Mouse (Mus musculus): ENCODE measurements at regions not wholly inside any gene's neighbourhood (a gene's known extent, or its start where the extent isn't known, plus 50 kb on each side); places are given as distances from the start of the nearest gene placed in this dataset.

DNA sequence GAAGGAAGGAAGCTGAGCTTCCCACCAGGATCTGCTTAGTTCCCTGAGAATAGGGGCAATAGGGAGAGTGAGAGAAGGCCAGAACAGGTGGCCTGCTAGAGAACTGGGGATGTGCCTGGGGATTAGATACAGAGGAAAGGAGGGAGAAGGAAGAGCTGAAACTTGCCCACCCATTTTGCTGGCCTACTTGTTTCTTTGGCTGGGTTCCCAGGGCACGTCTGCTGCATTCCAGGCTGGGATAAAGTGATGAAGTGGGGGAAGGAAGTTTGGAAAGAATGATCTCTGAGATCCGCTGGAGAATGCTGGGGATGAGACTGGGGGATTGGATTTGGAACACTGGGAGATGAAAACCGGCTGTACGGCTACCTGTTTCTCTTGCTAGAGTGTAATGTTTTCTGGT lies 272.8 kb upstream of the Cited2 start:
- ATAC-seq (replicated peaks; ENCODE audit: low FRiP score, low TSS enrichment, poor library complexity, severe bottlenecking), result no peak

DNA sequence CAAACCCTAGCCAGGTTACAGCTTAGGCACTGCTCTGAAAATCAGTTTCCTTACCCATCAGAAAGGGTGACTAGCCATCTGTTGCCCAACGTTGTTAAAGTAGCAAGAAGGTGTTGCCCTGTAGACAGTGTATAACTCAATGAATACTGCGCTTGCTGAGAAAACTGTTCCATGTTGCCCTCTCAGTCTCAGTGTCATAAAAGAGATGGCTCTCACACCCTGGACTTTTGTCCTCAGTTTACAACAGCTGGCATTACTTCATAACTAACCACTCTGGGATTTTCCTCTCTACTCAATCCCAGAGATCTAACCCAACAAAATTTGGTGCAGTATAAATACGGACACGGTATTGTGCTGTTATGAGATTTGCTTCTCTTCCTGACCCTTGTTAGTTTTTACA lies 252.1 kb upstream of the Cited2 start:
- no peak for ATAC-seq (replicated peaks; ENCODE audit: low FRiP score, low TSS enrichment, poor library complexity, severe bottlenecking)

DNA sequence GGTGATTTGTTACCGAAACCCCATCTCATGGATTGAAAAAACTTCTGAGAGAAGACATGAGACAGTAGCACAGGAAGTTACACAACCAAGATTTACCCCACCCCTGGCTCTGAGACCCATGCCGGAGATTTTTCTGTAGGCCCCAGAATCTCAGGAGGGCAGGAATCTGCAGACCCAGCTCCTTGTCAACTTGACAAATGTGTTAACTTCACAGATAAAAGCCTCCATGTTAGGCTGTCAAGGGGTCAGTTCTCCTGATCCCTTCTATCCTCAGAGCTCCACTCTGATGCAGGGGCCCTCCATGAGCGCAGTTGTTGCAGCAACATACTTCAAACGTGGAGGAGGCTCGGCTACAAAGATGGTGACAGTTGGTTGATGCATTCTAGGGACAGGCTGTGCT lies 250.5 kb upstream of the Cited2 start:
- no peak for ATAC-seq (replicated peaks; ENCODE audit: low FRiP score, low TSS enrichment, poor library complexity, severe bottlenecking)

DNA sequence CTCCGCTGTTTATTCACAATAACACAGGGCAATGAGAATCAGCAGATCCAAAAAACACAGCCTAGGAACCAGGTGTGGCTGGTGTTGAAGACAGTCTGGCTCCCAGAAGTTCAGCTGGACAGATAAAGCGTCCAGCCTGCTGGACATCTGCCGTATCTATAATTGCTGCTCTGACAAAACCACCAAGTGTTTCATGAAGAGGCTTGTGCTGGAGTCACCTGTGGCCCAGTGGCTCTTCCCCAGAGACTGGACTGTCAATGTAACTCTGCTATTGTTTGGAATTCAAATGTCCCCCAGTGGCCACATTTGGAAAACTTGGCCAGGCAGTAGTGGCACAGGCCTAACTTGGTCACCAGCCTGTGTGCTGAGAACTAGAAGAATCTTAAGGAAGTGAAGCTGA lies 247.0 kb upstream of the Cited2 start:
- ATAC-seq (replicated peaks; ENCODE audit: low FRiP score, low TSS enrichment, poor library complexity, severe bottlenecking), result no peak

DNA sequence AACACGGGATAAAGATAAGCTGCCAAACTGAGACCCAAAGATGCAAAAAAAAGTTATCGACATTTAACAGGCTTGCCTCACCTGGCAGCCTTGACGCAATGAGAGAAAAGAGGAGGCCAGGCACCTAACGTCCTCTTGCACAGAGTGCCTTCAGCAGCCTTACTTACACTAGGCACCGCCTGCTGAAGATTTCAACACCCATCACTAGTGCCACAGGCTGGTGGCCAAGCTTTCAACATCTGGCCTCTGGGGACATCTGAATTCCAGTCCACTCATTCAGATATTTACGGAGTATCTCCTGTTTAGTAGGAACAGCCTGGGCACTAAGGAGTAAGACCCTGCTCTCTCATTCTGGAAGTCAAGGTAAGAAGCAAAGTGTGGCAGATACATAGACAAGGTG lies 246.3 kb upstream of the Cited2 start:
- no peak for ATAC-seq (replicated peaks; ENCODE audit: low FRiP score, low TSS enrichment, poor library complexity, severe bottlenecking)

DNA sequence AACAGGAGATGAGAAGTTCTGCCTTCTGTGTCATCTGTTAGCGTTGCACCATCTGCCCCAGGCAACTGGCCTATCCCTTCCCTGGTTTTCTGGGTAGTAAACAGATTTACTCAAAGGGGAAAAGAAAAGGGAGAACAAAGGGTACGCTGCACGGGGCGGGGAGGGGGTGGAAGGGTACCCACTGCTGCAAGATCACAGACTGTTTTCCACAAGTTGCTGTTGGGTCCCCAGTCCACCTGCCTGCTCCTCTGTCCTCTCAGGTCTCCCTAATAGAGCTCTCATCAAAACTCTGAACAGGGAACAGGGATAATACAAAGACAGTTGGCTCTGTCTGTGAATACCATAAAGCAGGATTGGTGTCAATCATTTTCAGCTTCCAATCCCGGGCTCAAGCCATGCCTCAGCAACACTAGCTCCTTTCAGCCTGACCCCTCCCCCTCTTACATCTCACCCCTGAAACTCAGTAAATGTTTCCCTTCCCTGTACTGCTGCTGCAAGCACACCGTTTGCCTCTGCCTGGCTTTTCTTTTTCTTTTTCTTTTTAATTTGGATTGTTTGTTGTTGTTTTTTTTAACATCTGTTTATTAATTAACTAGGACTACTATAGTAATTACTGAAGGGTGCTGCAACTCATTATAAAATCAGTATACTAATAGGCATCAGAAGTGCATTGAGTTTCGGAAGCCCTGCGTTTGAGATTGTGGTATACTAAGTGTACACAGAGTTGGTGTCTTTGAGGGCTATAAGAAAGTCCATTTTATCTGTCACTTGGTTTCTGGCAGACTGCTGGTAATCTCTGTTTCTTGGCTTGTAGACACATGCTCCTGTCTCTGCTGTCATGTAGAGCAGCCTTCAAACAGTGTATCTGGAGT lies 244.0 kb upstream of the Cited2 start:
- no peak for ATAC-seq (replicated peaks; ENCODE audit: low FRiP score, low TSS enrichment, poor library complexity, severe bottlenecking)

DNA sequence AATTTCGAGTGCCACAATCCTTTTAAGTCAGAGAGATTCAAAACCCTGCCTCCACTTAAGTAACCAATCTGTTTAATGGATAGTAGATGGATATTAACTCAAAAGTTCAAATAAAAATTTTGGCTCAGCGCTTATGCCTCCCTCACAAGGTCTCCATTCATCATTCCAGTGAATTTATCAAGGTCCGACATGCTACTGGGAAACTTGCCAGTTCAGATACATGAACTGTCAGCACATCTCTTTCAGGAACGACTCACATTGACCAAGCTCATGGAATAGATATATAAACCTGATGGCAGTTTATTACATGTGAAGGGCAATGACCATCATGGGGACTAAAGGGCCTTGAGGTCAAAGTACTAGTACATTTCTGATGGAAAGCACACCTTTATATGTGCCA lies 240.3 kb upstream of the Cited2 start:
- ATAC-seq (replicated peaks; ENCODE audit: low FRiP score, low TSS enrichment, poor library complexity, severe bottlenecking), result no peak

DNA sequence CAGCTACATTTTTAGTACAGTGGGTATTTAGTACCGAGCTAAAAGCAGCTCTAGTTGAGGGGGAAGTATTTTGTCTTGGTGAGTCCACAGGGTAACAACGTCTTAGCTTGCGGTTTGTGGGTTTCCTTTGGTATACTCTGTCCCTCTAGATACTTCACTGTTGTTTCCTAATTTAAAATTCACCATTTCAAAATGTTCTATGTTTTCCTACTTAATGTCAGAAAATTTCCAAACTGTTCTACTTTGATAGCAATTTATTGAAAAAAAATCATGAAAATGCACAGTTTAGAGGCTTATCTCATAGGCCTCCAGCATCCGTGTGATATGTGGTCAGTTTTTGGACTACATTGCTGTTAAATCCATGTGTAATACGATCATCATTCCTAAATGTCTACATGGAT lies 238.0 kb upstream of the Cited2 start:
- peak; percentile 82 for ATAC-seq (replicated peaks; ENCODE audit: low FRiP score, low TSS enrichment, poor library complexity, severe bottlenecking)

DNA sequence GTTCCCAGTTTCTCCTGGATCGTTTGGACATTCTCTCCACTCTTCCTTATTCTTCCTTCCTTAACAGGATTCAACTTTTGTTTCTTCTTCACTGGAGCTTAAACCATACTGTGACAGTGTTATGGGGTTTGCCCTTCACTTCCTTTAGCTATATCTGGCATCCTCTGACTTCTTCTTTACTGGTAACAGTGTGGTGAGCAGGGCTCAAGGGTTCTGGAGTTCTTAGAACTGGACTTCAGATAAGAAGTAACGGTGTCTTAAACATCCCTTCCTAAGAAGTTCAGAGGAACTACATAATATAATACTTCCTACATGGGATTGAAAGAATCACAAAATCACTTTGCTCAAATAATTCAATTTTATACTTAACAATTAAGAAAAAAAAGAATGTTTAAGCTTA lies 237.5 kb upstream of the Cited2 start:
- peak; percentile 76 for ATAC-seq (replicated peaks; ENCODE audit: low FRiP score, low TSS enrichment, poor library complexity, severe bottlenecking)

DNA sequence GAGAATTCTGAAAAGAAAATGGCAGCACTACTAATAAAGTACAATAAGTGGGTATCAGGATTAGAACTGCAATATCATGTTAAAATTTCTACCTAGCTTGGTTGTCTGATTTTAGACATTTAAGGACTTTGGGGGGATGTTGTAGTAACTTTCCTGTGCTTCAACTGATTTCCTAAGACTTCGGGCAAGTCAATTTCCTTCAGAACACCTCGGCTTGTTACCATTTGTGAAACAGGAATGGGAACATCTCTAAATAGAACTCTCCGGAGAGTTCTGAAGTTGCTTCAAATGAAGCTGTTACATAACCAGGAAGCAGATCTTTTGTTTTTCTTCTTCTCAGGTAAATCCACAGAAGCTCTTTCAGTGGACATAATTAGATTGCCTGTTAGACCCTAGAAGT lies 237.0 kb upstream of the Cited2 start:
- ATAC-seq (replicated peaks; ENCODE audit: low FRiP score, low TSS enrichment, poor library complexity, severe bottlenecking), result no peak

DNA sequence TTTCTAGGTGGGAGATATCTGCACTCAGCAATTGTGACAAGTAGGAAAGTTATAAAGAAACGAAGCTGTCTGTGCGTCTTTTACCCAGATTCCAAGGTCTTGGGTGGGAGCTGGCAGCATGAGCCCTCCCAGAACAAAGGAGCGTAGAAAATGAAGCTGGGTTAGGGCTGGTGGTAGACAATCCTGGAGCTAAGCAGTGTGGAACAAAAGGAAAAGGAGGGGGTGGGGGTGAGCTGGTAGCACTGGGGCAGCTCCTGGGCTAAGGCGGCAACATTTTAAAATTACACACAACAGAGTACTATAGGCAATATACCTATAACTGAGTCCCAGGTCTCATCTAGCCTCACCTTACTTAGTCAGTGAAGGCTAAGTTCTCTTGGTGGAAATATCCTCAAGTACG lies 235.6 kb upstream of the Cited2 start:
- ATAC-seq (replicated peaks; ENCODE audit: low FRiP score, low TSS enrichment, poor library complexity, severe bottlenecking), result no peak

DNA sequence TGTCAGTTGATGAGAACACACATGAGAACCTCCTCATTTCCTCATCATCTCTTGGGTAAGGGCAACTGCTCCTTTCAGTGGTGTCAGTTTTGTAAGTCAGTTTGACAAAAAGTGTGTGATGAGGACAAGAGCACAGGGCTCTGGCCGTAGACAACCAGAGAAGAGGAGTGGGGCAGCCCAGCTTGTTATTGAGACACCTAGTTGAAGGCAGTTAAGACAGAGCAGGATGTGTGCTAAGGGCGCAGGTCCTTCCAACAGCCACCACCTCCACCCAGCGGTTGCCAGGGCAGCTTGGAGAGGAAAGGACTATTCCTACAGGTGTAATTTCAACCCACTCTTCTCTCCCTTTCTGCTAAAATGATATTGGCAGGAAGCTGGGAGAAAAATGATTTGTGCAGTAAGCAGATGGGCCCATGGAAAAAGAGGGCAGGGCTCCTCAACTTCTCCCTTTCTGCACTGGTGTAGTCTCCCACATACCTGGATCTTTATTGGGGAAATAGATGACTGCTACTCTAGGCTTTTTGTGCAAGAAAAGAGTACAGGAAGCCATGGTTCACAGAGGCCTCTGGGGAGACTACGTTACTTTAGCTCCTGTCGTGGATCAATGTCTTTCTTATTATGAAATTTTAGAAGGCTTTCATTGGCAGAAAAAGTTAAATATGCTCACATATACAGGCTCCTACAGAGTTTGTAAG lies 231.3 kb upstream of the Cited2 start:
- ATAC-seq (replicated peaks; ENCODE audit: low FRiP score, low TSS enrichment, poor library complexity, severe bottlenecking), result no peak

DNA sequence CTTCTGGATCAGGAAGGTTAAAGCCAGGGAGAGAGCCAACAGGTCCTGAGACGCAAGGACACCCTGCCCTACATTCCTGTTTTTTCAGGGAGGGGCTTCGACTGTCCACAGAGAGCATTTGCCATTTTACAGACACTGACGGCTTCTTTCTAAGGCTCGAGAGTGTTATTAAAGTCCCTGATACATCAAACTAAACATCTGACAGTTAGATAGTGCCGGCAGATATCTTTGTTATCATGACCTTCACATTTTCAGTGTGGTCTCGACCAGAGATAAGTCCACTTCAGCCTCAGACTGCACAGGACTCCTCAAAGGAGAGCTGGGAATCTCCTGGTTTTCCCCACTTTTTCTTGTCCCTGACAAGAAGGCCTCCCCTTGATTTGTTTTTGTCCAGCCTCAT lies 229.9 kb upstream of the Cited2 start:
- 0 out of 2 replicates have a peak, but pooled peaks have one; percentile 18 for ATAC-seq (replicated peaks; ENCODE audit: low FRiP score, low TSS enrichment, poor library complexity, severe bottlenecking)

DNA sequence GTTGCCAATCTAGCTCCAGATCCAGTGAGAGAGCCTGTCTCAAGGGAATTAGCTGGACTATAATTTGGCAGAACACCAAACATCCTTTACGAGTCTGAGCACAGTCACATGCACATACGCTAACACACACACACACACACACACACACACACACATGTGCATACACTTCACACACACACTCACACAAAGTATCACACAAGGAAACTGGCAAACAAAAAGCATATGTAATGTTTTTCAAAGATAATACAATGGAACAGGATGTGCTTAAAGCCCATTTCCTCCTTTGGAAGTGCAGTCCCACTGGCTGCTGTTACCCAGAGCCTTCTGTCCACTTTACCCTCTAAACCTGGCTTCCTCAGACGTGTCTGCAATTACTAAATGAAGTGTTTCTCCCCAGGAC lies 226.2 kb upstream of the Cited2 start:
- ATAC-seq (replicated peaks; ENCODE audit: low FRiP score, low TSS enrichment, poor library complexity, severe bottlenecking), result no peak

DNA sequence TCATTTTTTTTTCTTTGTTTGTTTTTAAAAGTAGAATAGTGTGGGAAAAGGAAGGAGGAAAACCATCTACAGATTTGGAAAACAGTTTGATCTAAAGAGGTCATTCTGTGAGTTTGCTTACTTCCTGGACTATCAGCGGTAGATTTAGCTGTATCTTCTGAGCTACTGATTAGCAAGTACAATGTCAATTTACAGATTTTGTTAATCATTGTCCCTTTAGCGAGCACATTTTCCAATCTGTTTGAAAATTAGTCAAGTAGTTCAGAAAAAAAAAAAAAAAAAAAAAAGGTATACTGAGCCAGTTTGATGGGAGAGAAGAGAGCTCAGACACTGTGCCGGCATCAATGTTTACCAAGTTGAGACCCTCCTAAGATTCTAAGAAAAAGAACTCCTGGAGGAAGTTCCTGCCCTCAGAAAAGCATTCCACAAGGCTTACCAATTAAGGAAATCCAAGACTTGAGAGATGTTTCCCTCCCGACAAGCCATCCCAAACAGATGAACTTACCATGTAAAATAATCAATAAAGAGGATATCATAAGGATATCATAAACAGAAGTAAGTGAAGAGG lies 212.3 kb upstream of the Cited2 start:
- ATAC-seq (replicated peaks; ENCODE audit: low FRiP score, low TSS enrichment, poor library complexity, severe bottlenecking), result no peak

DNA sequence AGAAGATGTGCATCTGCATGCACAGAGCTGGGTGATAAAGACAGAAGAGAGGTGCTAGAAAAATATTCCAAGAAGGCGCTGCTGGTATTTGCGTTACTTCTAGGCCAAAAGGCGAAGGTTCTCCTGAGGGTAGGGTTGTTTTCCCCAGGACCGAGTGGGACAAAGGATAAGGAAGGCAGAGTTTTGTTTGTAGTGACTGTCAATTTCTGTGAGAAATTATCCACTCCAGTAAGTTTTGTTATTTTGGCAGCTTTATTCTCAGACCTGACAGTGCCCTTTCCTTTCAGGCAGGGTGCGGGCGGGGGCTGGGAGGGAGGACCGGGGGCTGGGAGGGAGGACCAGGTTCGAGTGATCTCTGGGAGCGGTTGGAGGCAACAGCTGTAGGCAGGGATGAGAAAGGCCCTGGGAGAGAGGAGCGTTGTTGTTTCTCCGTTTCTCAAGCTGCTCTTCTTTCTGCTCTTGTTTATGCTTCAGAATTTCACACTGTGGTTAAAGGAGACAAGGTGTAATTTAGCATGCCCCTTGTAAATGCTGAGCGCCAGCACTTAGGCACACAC lies 211.2 kb upstream of the Cited2 start:
- ATAC-seq (replicated peaks; ENCODE audit: low FRiP score, low TSS enrichment, poor library complexity, severe bottlenecking), result no peak

DNA sequence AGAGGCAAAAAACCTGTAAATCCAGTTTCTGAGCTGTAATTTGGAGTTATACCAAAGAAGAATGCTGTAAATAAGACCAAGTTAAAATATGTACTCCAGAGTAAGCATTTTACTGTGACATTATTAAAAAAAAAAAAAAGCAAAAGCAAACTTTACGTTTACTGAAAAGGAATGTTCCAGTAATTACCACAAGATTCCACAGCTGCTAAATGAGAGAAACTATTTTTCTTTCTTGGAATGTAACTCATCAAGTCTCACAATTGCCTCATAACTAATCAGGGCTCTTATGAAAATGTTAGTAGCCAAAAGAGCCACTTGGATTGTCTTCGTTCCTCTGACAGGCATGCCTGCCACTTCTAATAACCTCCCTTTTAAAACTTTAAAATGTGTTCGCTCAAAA lies 210.5 kb upstream of the Cited2 start:
- ATAC-seq (replicated peaks; ENCODE audit: low FRiP score, low TSS enrichment, poor library complexity, severe bottlenecking), result no peak

DNA sequence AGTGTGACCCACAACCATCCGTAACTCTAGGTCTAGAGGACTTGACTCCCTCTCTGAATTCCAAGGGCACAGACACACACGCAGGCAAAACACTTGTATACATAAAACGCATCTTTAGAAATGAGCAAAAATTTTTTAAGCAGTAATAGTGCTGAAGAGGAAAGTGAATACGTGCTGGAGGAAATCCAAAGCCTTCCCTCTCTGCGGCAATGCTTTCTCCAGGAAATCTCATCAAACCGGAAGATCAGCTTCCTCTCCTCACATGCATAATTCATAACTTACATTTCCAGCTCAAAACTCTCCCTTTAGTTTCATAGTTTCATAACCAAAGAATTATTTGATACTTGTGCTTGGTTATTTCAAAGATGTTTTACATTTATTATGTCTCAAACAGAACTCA lies 209.3 kb upstream of the Cited2 start:
- no peak for ATAC-seq (replicated peaks; ENCODE audit: low FRiP score, low TSS enrichment, poor library complexity, severe bottlenecking)

DNA sequence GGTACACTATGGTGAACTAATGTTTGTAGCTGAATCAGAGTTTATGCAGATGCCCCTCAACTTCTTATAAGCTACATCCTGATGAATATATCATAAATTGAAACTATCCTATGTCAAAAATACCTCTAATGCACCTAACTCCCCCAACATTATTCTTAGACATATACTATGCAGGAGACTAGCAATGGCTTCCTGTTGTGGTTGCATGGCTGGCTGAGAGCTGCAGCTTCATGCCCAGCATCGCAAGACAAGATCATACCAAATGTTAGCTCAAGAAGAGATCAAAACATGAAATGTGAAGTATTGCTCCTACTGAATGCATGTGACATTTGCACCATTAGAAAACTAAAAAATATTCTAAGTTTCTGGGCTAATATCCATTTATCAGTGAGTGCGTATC lies 206.9 kb upstream of the Cited2 start:
- no peak for ATAC-seq (replicated peaks; ENCODE audit: low FRiP score, low TSS enrichment, poor library complexity, severe bottlenecking)

DNA sequence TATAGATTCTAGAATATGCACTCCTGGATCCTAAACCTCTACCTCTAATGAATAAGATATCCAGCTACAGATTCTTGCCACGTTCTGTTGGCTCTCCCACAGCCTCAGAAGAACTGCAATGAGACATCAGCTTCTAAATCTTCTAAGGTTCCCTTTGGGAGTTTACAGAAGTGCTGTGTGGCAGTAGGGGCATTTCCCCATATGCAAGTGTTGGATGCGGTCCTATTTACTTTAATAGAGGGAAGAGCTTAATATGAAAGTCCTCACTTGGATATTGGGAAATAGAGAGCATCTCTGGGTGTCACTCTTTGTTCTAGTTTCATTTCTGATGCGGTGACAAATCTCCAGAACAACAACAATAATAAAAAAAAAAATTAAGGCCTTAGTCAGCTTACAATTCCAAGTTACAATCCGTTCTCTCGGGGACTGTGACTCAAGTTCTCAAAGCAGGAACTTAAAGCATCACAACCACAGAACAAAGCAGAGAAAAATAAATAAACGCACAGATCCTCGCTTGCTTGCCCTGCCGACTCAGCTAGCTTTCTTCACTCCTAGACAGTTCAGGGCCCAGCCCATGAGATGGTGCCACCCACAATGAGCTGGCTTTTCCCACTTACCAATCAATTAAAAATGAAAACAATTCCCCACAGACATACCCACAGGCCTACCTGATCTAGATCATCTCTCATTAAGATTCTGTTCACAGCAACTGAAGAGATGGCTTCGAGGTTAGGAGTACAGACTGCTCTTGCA lies 204.4 kb upstream of the Cited2 start:
- ATAC-seq (replicated peaks; ENCODE audit: low FRiP score, low TSS enrichment, poor library complexity, severe bottlenecking), result no peak
